Mouse (Mus musculus) heart, embryonic 14.5 days (tissue): Measurements from ENCODE around the gene Slc25a23. TPM values are rescaled to one million over a fixed set of nuclear protein-coding genes. Genes with fewer than 3 reads are reported as not detected.

Experiments
- ATAC-seq: fragments of 200-750 bp; cut with Nextera tagmentation; 2 replicates; pipeline ENCODE4 v1.8.0; 2017; ENCODE audit warnings: low read depth, moderate TSS enrichment; ENCODE audit not compliant: insufficient number of reproducible peaks, insufficient read depth, low FRiP score
- H3K27ac ChIP-seq, 2 experiments: fragments of 200-500 bp in 1 of 2; fragments of 300-500 bp in 1 of 2; sonication (generic) in 1 of 2; replicated peaks in 1 of 2; 2 replicates each; pipeline ENCODE4 v1.5.1; 2012 to 2014; ENCODE audit warnings: low read depth in 2 of 2, low read length in 2 of 2, control low read depth in 1 of 2, mild to moderate bottlenecking in 1 of 2, mixed read lengths in 1 of 2; ENCODE audit not compliant: control insufficient read depth in 1 of 2, insufficient read depth in 1 of 2
- H3K27me3 ChIP-seq: fragments of 300-500 bp; sonication (generic); 2 replicates; pipeline ENCODE4 v1.6.1; 2014; ENCODE audit warnings: mild to moderate bottlenecking, low read length, control low read depth; ENCODE audit not compliant: control insufficient read depth, insufficient read depth
- H3K36me3 ChIP-seq: fragments of 300-500 bp; sonication (generic); 2 replicates; pipeline ENCODE4 v1.6.1; 2014; ENCODE audit warnings: mild to moderate bottlenecking, control low read depth, low read length, mixed read lengths; ENCODE audit not compliant: control insufficient read depth, insufficient read depth
- H3K4me1 ChIP-seq, 2 experiments: fragments of 200-500 bp in 1 of 2; fragments of 300-500 bp in 1 of 2; sonication (generic) in 1 of 2; 2 replicates each; pipeline ENCODE4 v1.6.1; 2012 to 2014; ENCODE audit warnings: low read length in 2 of 2, control low read depth in 1 of 2, mixed read lengths in 1 of 2; ENCODE audit not compliant: control insufficient read depth in 2 of 2, insufficient read depth in 2 of 2
- H3K4me2 ChIP-seq: fragments of 300-500 bp; sonication (generic); 2 replicates; pipeline ENCODE4 v1.6.1; 2014; ENCODE audit warnings: mild to moderate bottlenecking, low read length
- H3K4me3 ChIP-seq, 2 experiments: fragments of 200-500 bp in 1 of 2; fragments of 300-500 bp in 1 of 2; sonication (generic) in 1 of 2; 2 replicates each; pipeline ENCODE4 v1.5.1; 2012 to 2014; ENCODE audit warnings: low read length in 2 of 2, mild to moderate bottlenecking in 2 of 2, control low read depth in 1 of 2, low read depth in 1 of 2, moderate library complexity in 1 of 2; ENCODE audit not compliant: control insufficient read depth in 1 of 2, insufficient read depth in 1 of 2
- H3K9ac ChIP-seq: fragments of 300-500 bp; sonication (generic); 2 replicates; pipeline ENCODE4 v1.6.1; 2014; ENCODE audit warnings: mild to moderate bottlenecking, low read length
- H3K9me3 ChIP-seq: fragments of 300-500 bp; sonication (generic); 2 replicates; pipeline ENCODE4 v1.6.1; 2016; ENCODE audit warnings: low read length, control low read depth; ENCODE audit not compliant: control insufficient read depth
- WGBS: fragments of 180-500 bp; shearing (Covaris S2); extraction: QIAGEN DNeasy Blood & Tissue Kit; methylation state at CpG from one replicate; pipeline ENCODE4 v1.1.7; 2014; 5-methylcytosine and 5-hydroxymethylcytosine counted together
- polyA plus RNA-seq: library from polyadenylated mRNA; unstranded; fragments of >200 nt; fragmentation: Nextera tagmentation; extraction: Ambion mirVana; gene quantifications from 2 replicates; pipeline ENCODE4 v1.2.1, GENCODE M21; 2014

Gene Slc25a23
- polyA plus RNA-seq, 1 experiment from 2014 or later = 18.0 TPM

DNA sequence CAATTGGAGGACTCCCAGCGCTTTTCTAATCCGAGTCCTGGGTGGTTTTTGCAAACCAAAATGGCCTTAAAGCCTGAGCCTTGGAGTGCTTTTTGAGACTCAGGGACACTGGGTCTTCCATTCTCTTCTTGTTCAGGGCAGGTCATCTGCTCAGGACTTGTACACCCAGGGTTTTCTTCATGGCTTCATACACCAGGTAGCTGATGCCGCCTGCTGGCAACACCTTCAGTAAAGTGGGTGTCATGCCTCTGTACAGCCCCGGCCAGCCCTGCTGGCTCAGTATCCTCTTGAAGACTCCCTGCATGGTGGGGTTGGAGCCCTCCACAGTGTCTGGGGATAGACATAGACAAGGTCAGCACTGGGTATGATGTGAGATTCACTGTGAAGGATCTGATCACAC is 26.8 kb downstream of the Slc25a23 start:
- Histone ChIP-seq H3K27me3 (no peaks in the 10 kb centered on the region; the same call in 1 of the 2 replicates), H3K4me1 (peaks cover 12 to 18% of the 10 kb centered on the region in 2 experiments), H3K4me2 (peak overlapping the region; percentile 66), H3K4me3 (no peak overlapping the region), H3K27ac (no peak overlapping the region), H3K36me3 (peaks cover 12% of the 10 kb centered on the region), H3K9me3 (no peaks in the 10 kb centered on the region), H3K9ac (no peak overlapping the region)
- WGBS = 80% methylated on average over 4 of the region's 4 CpGs
- no peak for ATAC-seq

- peak overlapping the region; percentile 52 for H3K9ac ChIP-seq
- peaks cover 22% of the 10 kb centered on the region for H3K36me3 ChIP-seq
- ATAC-seq = peak; percentile 92
- WGBS = under 1% methylated on average over 38 of the region's 38 CpGs
- H3K9me3 ChIP-seq = no peaks in the 10 kb centered on the region
- H3K4me2 ChIP-seq = peak overlapping the region; percentile 66
- peak overlapping the region; percentile 90 to 95 for H3K27ac ChIP-seq
- H3K4me3 ChIP-seq = peak overlapping the region; percentile 34 to 51
- H3K4me1 ChIP-seq = peaks cover 12 to 18% of the 10 kb centered on the region in 2 experiments
- no peaks in the 10 kb centered on the region for H3K27me3 ChIP-seq
Measured at GRCm38 (mm10) chr17:57031661-57032420, 27.8 kb downstream of the Slc25a23 start.

DNA sequence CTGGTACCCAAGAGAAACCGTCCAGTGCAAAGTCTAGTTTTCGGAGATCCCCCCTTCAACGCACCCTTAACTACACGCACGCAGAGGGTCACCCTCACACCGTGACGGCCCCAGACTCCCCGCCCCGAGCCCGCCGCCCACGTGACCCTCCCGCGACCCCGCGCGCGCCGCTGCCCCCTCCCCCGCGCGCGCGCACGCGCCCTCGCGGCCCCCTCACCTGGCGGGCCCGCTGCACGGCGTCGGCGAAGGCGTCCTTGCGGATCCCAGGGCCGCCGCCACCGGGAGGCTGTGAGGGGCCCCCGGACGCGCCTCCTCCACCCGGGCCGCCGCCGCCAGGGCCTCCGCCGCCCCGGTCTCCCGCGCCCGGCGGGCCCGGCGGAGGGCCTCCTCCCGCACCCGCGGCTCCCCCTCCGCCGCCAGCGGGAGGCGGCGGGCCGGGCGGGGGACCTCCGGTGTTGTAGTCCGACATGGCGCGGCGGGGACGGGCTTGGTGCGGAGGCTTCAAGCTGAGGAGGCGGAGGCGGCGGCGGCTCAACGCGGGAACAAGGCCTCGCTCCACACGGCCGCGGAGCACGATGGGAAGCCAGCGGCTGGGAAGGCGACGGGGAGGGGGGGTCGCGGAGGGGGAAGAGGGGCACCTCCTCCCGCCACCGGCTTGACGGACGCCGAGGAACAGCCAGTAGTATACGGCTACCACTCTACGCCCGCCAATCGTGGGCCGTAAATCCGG is 28.6 kb downstream of the Slc25a23 start, which contains the start of gene Khsrp:
Khsrp (minus strand) TSS at position 592 of the 730 bp plus-strand sequence.
- H3K36me3 ChIP-seq = peaks cover 29% of the 10 kb centered on the region
- no peaks in the 10 kb centered on the region for H3K9me3 ChIP-seq
- no peaks in the 10 kb centered on the region for H3K27me3 ChIP-seq
- peaks cover 12 to 18% of the 10 kb centered on the region in 2 experiments for H3K4me1 ChIP-seq
- peak within 1 kb of the TSS; percentile 91 for H3K4me2 ChIP-seq
- H3K4me3 ChIP-seq = peak within 1 kb of the TSS; percentile 84 to 97
- peak within 1 kb of the TSS; percentile 90 to 95 for H3K27ac ChIP-seq
- under 1% methylated on average over 57 of the region's 99 CpGs for WGBS
- peak within 1 kb of the TSS; percentile 99 for H3K9ac ChIP-seq
- no peak for ATAC-seq

- Histone ChIP-seq H3K4me2 (peak overlapping the region; percentile 91), H3K27ac (peak overlapping the region in 1 of 2 experiments; percentile 95; a peak in 1 of 4 replicates), H3K4me1 (peaks cover 12 to 18% of the 10 kb centered on the region in 2 experiments), H3K36me3 (peaks cover 43% of the 10 kb centered on the region), H3K9me3 (no peaks in the 10 kb centered on the region), H3K4me3 (peak overlapping the region; percentile 84 to 97), H3K27me3 (no peaks in the 10 kb centered on the region), H3K9ac (peak overlapping the region; percentile 99)
- no peak for ATAC-seq
- 20% methylated on average over 8 of the region's 8 CpGs for WGBS
Measured at GRCm38 (mm10) chr17:57029691-57030090, 30.0 kb downstream of the Slc25a23 start.

GRCm38 (mm10) chr17:57027471-57027870 is 32.2 kb downstream of the Slc25a23 start:
- Histone ChIP-seq H3K27me3 (no peaks in the 10 kb centered on the region), H3K9me3 (no peaks in the 10 kb centered on the region), H3K27ac (no peak overlapping the region), H3K4me1 (peaks cover 11 to 16% of the 10 kb centered on the region in 2 experiments), H3K4me2 (no peak overlapping the region), H3K9ac (no peak overlapping the region), H3K4me3 (no peak overlapping the region), H3K36me3 (peaks cover 65% of the 10 kb centered on the region)
- no peak for ATAC-seq
- WGBS = 83% methylated on average over 4 of the region's 4 CpGs

DNA sequence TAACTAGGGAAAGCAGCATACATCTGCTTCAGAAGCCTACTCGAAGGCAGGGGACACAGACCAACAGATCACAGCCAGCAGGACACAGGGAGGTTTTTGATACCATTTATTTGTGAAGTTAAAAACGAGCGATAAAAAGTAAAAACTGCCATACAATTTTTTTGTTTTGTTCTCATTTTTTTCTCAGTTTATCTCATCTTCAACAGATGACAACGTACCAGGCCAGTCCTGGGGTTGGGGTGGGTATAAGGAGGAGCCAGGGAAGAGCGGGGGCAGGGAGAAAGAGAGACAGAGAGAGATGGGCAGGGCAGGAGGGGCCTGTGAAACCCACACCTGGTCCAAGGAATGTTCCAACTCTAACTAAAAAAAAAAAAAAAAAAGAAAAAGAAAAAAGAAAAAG is 38.7 kb downstream of the Slc25a23 start:
- Histone ChIP-seq H3K9ac (no peak overlapping the region), H3K27ac (no peak overlapping the region), H3K9me3 (no peaks in the 10 kb centered on the region), H3K27me3 (no peaks in the 10 kb centered on the region), H3K4me1 (no peaks in the 10 kb centered on the region), H3K4me2 (no peak overlapping the region), H3K4me3 (no peak overlapping the region), H3K36me3 (peaks cover 65% of the 10 kb centered on the region)
- no peak for ATAC-seq
- 85% methylated on average over 5 of the region's 5 CpGs for WGBS

DNA sequence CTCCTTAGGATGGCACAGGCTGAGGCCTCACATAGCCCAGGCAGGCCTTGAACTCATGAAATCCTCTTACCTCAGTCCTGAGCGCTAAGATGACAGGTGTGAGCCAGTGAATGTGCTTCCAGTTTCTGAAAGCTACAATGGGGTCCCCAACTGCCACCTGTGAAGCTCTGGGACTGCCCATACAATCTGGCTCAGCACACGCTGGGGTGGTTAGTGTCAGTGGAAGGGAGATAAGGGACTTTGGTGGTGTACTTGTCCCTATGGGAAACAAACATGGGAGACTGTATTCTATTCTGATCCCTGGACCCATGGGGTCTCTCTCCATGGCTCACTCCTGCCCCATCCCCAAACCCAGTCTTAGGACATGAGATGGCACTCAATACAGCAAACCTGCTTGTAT is 40.0 kb downstream of the Slc25a23 start:
- Histone ChIP-seq H3K27me3 (no peaks in the 10 kb centered on the region), H3K27ac (no peak overlapping the region), H3K4me1 (no peaks in the 10 kb centered on the region), H3K36me3 (peaks cover 52% of the 10 kb centered on the region), H3K4me3 (no peak overlapping the region), H3K4me2 (no peak overlapping the region), H3K9me3 (no peaks in the 10 kb centered on the region), H3K9ac (no peak overlapping the region)
- 83% methylated on average over 2 of the region's 2 CpGs for WGBS
- ATAC-seq = no peak
